Mouse (Mus musculus): ENCODE results near the gene Cdc34. TPM values are rescaled to one million over a fixed set of nuclear protein-coding genes. Genes with fewer than 3 reads are reported as not detected.

Cdc34 gene
- polyA plus RNA-seq, 1 experiment from 2014 or later: 159 TPM

- Histone ChIP-seq H3K36me3 (ENCODE audit: control insufficient read depth, insufficient read depth, low read length) (no peaks in the 10 kb centered on the region), H3K9me3 (replicated peaks; ENCODE audit: control insufficient read depth, low read length) (no peaks in the 10 kb centered on the region), H3K4me1 (ENCODE audit: control insufficient read depth, insufficient read depth, low read length) (no peaks in the 10 kb centered on the region), H3K27me3 (ENCODE audit: control insufficient read depth, insufficient read depth, low read length) (peaks cover 12% of the 10 kb centered on the region), H3K4me3 (ENCODE audit: low read depth, low read length) (no peak overlapping the region), H3K27ac (ENCODE audit: low read depth, low read length) (no peak overlapping the region), H3K9ac (ENCODE audit: low read depth, low read length) (no peak overlapping the region), H3K4me2 (no peak overlapping the region)
- ATAC-seq (replicated peaks; ENCODE audit: insufficient number of reproducible peaks, low FRiP score, low TSS enrichment): no peak
- 80% methylated on average over 7 of the region's 7 CpGs for WGBS (ENCODE audit: insufficient replicate concordance)
Observed at GRCm38 (mm10) chr10:79652789-79653188, 29.2 kb upstream of the Cdc34 start.

- no peak for ATAC-seq (replicated peaks; ENCODE audit: insufficient number of reproducible peaks, low FRiP score, low TSS enrichment)
- WGBS (ENCODE audit: insufficient replicate concordance): 27% methylated on average over 1 of the region's 1 CpGs
- peaks cover 12% of the 10 kb centered on the region for H3K27me3 ChIP-seq (ENCODE audit: control insufficient read depth, insufficient read depth, low read length)
Observed at GRCm38 (mm10) chr10:79654946-79655395, 27.0 kb upstream of the Cdc34 start.

GRCm38 (mm10) chr10:79658829-79659228, 23.2 kb upstream of the Cdc34 start:
- Histone ChIP-seq H3K9ac (ENCODE audit: low read depth, low read length) (no peak overlapping the region), H3K27me3 (ENCODE audit: control insufficient read depth, insufficient read depth, low read length) (peaks cover 11% of the 10 kb centered on the region), H3K4me3 (ENCODE audit: low read depth, low read length) (no peak overlapping the region), H3K4me1 (ENCODE audit: control insufficient read depth, insufficient read depth, low read length) (no peaks in the 10 kb centered on the region), H3K9me3 (replicated peaks; ENCODE audit: control insufficient read depth, low read length) (no peaks in the 10 kb centered on the region), H3K36me3 (ENCODE audit: control insufficient read depth, insufficient read depth, low read length) (no peaks in the 10 kb centered on the region), H3K4me2 (no peak overlapping the region), H3K27ac (ENCODE audit: low read depth, low read length) (no peak overlapping the region)
- ATAC-seq (replicated peaks; ENCODE audit: insufficient number of reproducible peaks, low FRiP score, low TSS enrichment): no peak
- WGBS (ENCODE audit: insufficient replicate concordance): 13% methylated on average over 4 of the region's 4 CpGs

More at GRCm38 (mm10) chr10:79654946-79655395, 27.0 kb upstream of the Cdc34 start:
- Histone ChIP-seq H3K4me2 (no peak overlapping the region), H3K27ac (ENCODE audit: low read depth, low read length) (no peak overlapping the region), H3K4me1 (ENCODE audit: control insufficient read depth, insufficient read depth, low read length) (no peaks in the 10 kb centered on the region), H3K9me3 (replicated peaks; ENCODE audit: control insufficient read depth, low read length) (no peaks in the 10 kb centered on the region), H3K36me3 (ENCODE audit: control insufficient read depth, insufficient read depth, low read length) (no peaks in the 10 kb centered on the region), H3K4me3 (ENCODE audit: low read depth, low read length) (no peak overlapping the region), H3K9ac (ENCODE audit: low read depth, low read length) (no peak overlapping the region)

GRCm38 (mm10) chr10:79660298-79660697, 21.7 kb upstream of the Cdc34 start:
- Histone ChIP-seq H3K36me3 (ENCODE audit: control insufficient read depth, insufficient read depth, low read length) (no peaks in the 10 kb centered on the region), H3K27me3 (ENCODE audit: control insufficient read depth, insufficient read depth, low read length) (peaks cover 9% of the 10 kb centered on the region; the same call in 1 of the 2 replicates), H3K27ac (ENCODE audit: low read depth, low read length) (no peak overlapping the region), H3K9ac (ENCODE audit: low read depth, low read length) (no peak overlapping the region), H3K9me3 (replicated peaks; ENCODE audit: control insufficient read depth, low read length) (no peaks in the 10 kb centered on the region), H3K4me2 (no peak overlapping the region), H3K4me1 (ENCODE audit: control insufficient read depth, insufficient read depth, low read length) (no peaks in the 10 kb centered on the region), H3K4me3 (ENCODE audit: low read depth, low read length) (no peak overlapping the region)
- WGBS (ENCODE audit: insufficient replicate concordance): 75% methylated on average over 2 of the region's 2 CpGs
- no peak for ATAC-seq (replicated peaks; ENCODE audit: insufficient number of reproducible peaks, low FRiP score, low TSS enrichment)

- H3K36me3 ChIP-seq (ENCODE audit: control insufficient read depth, insufficient read depth, low read length): no peaks in the 10 kb centered on the region
- no peak for ATAC-seq (replicated peaks; ENCODE audit: insufficient number of reproducible peaks, low FRiP score, low TSS enrichment)
- H3K4me2 ChIP-seq: no peak overlapping the region
- WGBS (ENCODE audit: insufficient replicate concordance): 43% methylated on average over 3 of the region's 3 CpGs
- H3K4me3 ChIP-seq (ENCODE audit: low read depth, low read length): no peak overlapping the region
- H3K27ac ChIP-seq (ENCODE audit: low read depth, low read length): no peak overlapping the region
- no peaks in the 10 kb centered on the region for H3K9me3 ChIP-seq (replicated peaks; ENCODE audit: control insufficient read depth, low read length)
- no peak overlapping the region for H3K9ac ChIP-seq (ENCODE audit: low read depth, low read length)
- H3K4me1 ChIP-seq (ENCODE audit: control insufficient read depth, insufficient read depth, low read length): no peaks in the 10 kb centered on the region
- 0 out of 2 replicates have a peak, but pooled peaks cover 6% of the 10 kb centered on the region for H3K27me3 ChIP-seq (ENCODE audit: control insufficient read depth, insufficient read depth, low read length)
Observed at GRCm38 (mm10) chr10:79661861-79662260, 20.1 kb upstream of the Cdc34 start.

GRCm38 (mm10) chr10:79664131-79664665, 17.8 kb upstream of the Cdc34 start, which contains the start of gene Madcam1:
Madcam1 (plus strand) TSS chr10:79664559.
- Histone ChIP-seq H3K27ac (ENCODE audit: low read depth, low read length) (no peak within 1 kb of the TSS), H3K4me3 (ENCODE audit: low read depth, low read length) (no peak within 1 kb of the TSS), H3K36me3 (ENCODE audit: control insufficient read depth, insufficient read depth, low read length) (no peaks in the 10 kb centered on the region), H3K4me1 (ENCODE audit: control insufficient read depth, insufficient read depth, low read length) (peaks cover 3% of the 10 kb centered on the region; the same call in 1 of the 2 replicates), H3K27me3 (ENCODE audit: control insufficient read depth, insufficient read depth, low read length) (0 out of 2 replicates have a peak, but pooled peaks cover 6% of the 10 kb centered on the region), H3K9me3 (replicated peaks; ENCODE audit: control insufficient read depth, low read length) (no peaks in the 10 kb centered on the region), H3K9ac (ENCODE audit: low read depth, low read length) (no peak within 1 kb of the TSS), H3K4me2 (no peak within 1 kb of the TSS)
- 12% methylated on average over 13 of the region's 13 CpGs for whole genome bisulfite sequencing (ENCODE audit: insufficient replicate concordance)
- ATAC-seq (replicated peaks; ENCODE audit: insufficient number of reproducible peaks, low FRiP score, low TSS enrichment): 0 out of 2 replicates have a peak, but pooled peaks have one; percentile 12

GRCm38 (mm10) chr10:79665051-79665450, 16.9 kb upstream of the Cdc34 start:
- Histone ChIP-seq H3K9ac (ENCODE audit: low read depth, low read length) (no peak overlapping the region), H3K36me3 (ENCODE audit: control insufficient read depth, insufficient read depth, low read length) (no peaks in the 10 kb centered on the region), H3K27me3 (ENCODE audit: control insufficient read depth, insufficient read depth, low read length) (0 out of 2 replicates have a peak, but pooled peaks cover 6% of the 10 kb centered on the region), H3K4me1 (ENCODE audit: control insufficient read depth, insufficient read depth, low read length) (peaks cover 3% of the 10 kb centered on the region), H3K4me3 (ENCODE audit: low read depth, low read length) (no peak overlapping the region), H3K27ac (ENCODE audit: low read depth, low read length) (no peak overlapping the region), H3K9me3 (replicated peaks; ENCODE audit: control insufficient read depth, low read length) (no peaks in the 10 kb centered on the region), H3K4me2 (no peak overlapping the region)
- 82% methylated on average over 8 of the region's 8 CpGs for WGBS (ENCODE audit: insufficient replicate concordance)
- ATAC-seq (replicated peaks; ENCODE audit: insufficient number of reproducible peaks, low FRiP score, low TSS enrichment): no peak

GRCm38 (mm10) chr10:79666493-79666892, 15.5 kb upstream of the Cdc34 start:
- Histone ChIP-seq H3K4me2 (no peak overlapping the region), H3K9ac (ENCODE audit: low read depth, low read length) (no peak overlapping the region), H3K9me3 (replicated peaks; ENCODE audit: control insufficient read depth, low read length) (no peaks in the 10 kb centered on the region), H3K4me1 (ENCODE audit: control insufficient read depth, insufficient read depth, low read length) (peaks cover 11% of the 10 kb centered on the region), H3K27ac (ENCODE audit: low read depth, low read length) (no peak overlapping the region), H3K36me3 (ENCODE audit: control insufficient read depth, insufficient read depth, low read length) (no peaks in the 10 kb centered on the region), H3K27me3 (ENCODE audit: control insufficient read depth, insufficient read depth, low read length) (0 out of 2 replicates have a peak, but pooled peaks cover 6% of the 10 kb centered on the region), H3K4me3 (ENCODE audit: low read depth, low read length) (no peak overlapping the region)
- 50% methylated on average over 9 of the region's 9 CpGs for WGBS (ENCODE audit: insufficient replicate concordance)
- no peak for ATAC-seq (replicated peaks; ENCODE audit: insufficient number of reproducible peaks, low FRiP score, low TSS enrichment)

- Histone ChIP-seq H3K4me1 (ENCODE audit: control insufficient read depth, insufficient read depth, low read length) (peaks cover 11% of the 10 kb centered on the region), H3K9ac (ENCODE audit: low read depth, low read length) (no peak overlapping the region), H3K27ac (ENCODE audit: low read depth, low read length) (no peak overlapping the region), H3K27me3 (ENCODE audit: control insufficient read depth, insufficient read depth, low read length) (0 out of 2 replicates have a peak, but pooled peaks cover 6% of the 10 kb centered on the region), H3K4me2 (no peak overlapping the region), H3K9me3 (replicated peaks; ENCODE audit: control insufficient read depth, low read length) (no peaks in the 10 kb centered on the region), H3K4me3 (ENCODE audit: low read depth, low read length) (no peak overlapping the region), H3K36me3 (ENCODE audit: control insufficient read depth, insufficient read depth, low read length) (no peaks in the 10 kb centered on the region)
- ATAC-seq (replicated peaks; ENCODE audit: insufficient number of reproducible peaks, low FRiP score, low TSS enrichment): no peak
- WGBS (ENCODE audit: insufficient replicate concordance): 75% methylated on average over 5 of the region's 5 CpGs
Observed at GRCm38 (mm10) chr10:79668076-79668475, 13.9 kb upstream of the Cdc34 start.

All from heart, embryonic 11.5 days (tissue).